Mouse (Mus musculus): Measurements from ENCODE around the gene Sult4a1. TPM values are rescaled to one million over a fixed set of nuclear protein-coding genes. Genes with fewer than 3 reads are reported as not detected.

Gene Sult4a1
- total and polyA plus RNA-seq, 2 experiments from 2014 or later = 155 to 248 TPM

DNA sequence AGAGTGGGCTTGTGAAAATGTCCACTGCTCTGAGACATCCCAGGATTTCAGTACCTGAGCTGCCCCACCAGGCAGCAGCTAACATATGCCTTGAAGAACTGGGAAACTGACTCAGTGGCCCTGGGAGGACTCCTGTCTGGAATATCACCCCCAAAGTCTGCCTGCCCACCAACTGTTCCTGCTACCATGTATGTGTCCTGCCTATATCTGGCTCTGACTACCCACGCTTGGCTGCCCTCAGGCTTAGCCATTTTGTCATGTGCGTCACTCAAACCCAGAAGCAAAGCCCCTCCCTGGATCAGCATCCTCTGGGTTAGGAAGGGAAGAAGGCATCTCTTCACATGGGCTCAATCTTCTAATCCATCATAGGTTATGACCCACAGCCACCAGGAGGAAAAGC, 26.0 kb downstream of the Sult4a1 start:
- Histone ChIP-seq H3K4me1 (ENCODE audit: insufficient read depth, low read length) (no peaks in the 10 kb centered on the region), H3K27ac (no peak overlapping the region), H3K27me3 (ENCODE audit: insufficient read depth, low read length) (no peaks in the 10 kb centered on the region), H3K9me3 (ENCODE audit: low read length) (no peaks in the 10 kb centered on the region), H3K4me2 (ENCODE audit: low read depth, low read length) (no peak overlapping the region), H3K4me3 (ENCODE audit: low read length) (no peak overlapping the region), H3K36me3 (ENCODE audit: insufficient read depth, low read length) (peaks cover 14% of the 10 kb centered on the region; the same call in 1 of the 2 replicates), H3K9ac (replicated peaks; ENCODE audit: low read length) (no peak overlapping the region)
- WGBS = 86% methylated on average over 2 of the region's 2 CpGs
- no peak for TF ChIP-seq CTCF (IDR thresholded peaks at IDR 0.05; ENCODE audit: low read depth)
- ATAC-seq (no peak), DNase-seq (ENCODE audit: low spot score) (no peak)

DNA sequence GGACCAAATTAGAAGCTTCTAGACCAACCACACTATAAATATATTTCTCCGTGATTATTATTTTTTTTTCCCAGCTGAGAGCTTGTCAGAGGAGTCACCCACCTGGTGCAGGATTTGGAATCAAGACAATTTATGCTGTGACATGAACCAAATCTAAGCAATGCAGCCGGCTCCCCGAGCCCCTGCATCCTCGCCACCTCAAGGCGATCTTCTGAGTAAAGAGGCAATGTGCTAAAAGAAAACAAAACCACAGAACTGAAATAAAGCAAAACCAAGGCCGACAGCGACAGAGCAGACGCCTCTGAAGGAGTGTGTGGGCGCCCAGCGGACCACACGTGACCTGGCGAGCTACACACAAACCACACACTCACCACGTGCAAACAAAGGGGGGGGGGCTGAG, 26.9 kb downstream of the Sult4a1 start:
- Histone ChIP-seq H3K4me1 (ENCODE audit: insufficient read depth, low read length) (no peaks in the 10 kb centered on the region), H3K27ac (no peak overlapping the region), H3K9ac (replicated peaks; ENCODE audit: low read length) (no peak overlapping the region), H3K4me2 (ENCODE audit: low read depth, low read length) (no peak overlapping the region), H3K4me3 (ENCODE audit: low read length) (no peak overlapping the region), H3K9me3 (ENCODE audit: low read length) (no peaks in the 10 kb centered on the region), H3K36me3 (ENCODE audit: insufficient read depth, low read length) (peaks cover 14% of the 10 kb centered on the region; the same call in 1 of the 2 replicates), H3K27me3 (ENCODE audit: insufficient read depth, low read length) (no peaks in the 10 kb centered on the region)
- ATAC-seq (no peak), DNase-seq (ENCODE audit: low spot score) (no peak)
- no peak for TF ChIP-seq CTCF (IDR thresholded peaks at IDR 0.05; ENCODE audit: low read depth)
- WGBS = 69% methylated on average over 13 of the region's 13 CpGs

DNA sequence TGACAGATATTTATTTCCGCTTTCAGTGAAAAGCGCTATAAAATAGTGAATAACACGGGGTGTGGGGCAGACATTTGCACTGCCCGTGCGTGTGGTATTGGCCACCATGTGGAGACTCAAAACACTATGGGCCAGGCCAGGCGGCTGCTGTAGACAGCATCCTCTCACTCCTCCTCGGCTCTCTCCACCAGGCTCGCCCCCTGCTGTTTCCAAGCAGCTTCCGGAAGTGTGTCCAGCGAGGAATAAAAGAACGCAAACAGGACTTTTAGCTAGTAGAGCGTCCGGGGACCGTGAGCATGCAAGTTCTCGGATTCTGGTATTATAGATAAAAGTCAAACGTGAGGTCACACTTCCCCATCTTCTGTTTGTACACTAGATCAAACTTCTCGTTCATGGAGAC, 28.4 kb downstream of the Sult4a1 start:
- no peaks in the 10 kb centered on the region for H3K27me3 ChIP-seq (ENCODE audit: insufficient read depth, low read length)
- ATAC-seq = no peak

DNA sequence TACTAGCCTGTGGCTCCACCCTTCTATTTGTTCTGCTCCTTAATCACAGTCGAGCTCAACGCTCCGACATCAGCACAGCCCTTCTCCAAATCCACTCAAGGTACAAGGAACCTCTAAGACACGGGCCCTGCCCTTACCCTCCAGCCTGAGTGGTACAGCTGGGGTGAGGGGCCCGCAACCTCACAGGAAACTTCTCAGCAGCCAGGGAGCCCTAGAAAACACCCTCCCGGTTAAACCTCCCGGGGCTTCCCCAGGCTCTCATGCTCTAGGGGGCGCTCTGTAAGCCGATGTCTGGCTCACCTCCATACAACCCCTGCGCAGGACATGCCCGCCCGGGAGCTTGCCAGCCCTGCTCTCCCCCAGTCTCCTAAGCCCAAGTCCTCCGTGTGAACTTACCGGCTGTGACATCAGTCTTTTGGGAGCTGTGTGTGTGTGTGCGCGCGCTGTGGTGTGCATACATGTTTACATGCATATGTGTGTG, 30.8 kb downstream of the Sult4a1 start:
- H3K4me1 ChIP-seq (ENCODE audit: insufficient read depth, low read length) = no peaks in the 10 kb centered on the region
- no peak for ATAC-seq
- H3K36me3 ChIP-seq (ENCODE audit: insufficient read depth, low read length) = peaks cover 11% of the 10 kb centered on the region; the same call in 1 of the 2 replicates
- H3K4me3 ChIP-seq (ENCODE audit: low read length) = no peak overlapping the region
- TF ChIP-seq CTCF (IDR thresholded peaks at IDR 0.05; ENCODE audit: low read depth) = peak; percentile 38
- DNase-seq (ENCODE audit: low spot score) = peak; percentile 55
- H3K27me3 ChIP-seq (ENCODE audit: insufficient read depth, low read length) = no peaks in the 10 kb centered on the region
- WGBS = 15% methylated on average over 17 of the region's 17 CpGs
- no peak overlapping the region for H3K9ac ChIP-seq (replicated peaks; ENCODE audit: low read length)
- H3K4me2 ChIP-seq (ENCODE audit: low read depth, low read length) = peak overlapping the region; percentile 7; the same call in 1 of the 2 replicates
- H3K9me3 ChIP-seq (ENCODE audit: low read length) = no peaks in the 10 kb centered on the region
- no peak overlapping the region for H3K27ac ChIP-seq

More for the DNA sequence above, 28.4 kb downstream of the Sult4a1 start:
- no peak for DNase-seq (ENCODE audit: low spot score)
- no peaks in the 10 kb centered on the region for H3K9me3 ChIP-seq (ENCODE audit: low read length)
- no peak overlapping the region for H3K4me3 ChIP-seq (ENCODE audit: low read length)
- no peaks in the 10 kb centered on the region for H3K4me1 ChIP-seq (ENCODE audit: insufficient read depth, low read length)
- H3K36me3 ChIP-seq (ENCODE audit: insufficient read depth, low read length) = peaks cover 14% of the 10 kb centered on the region; the same call in 1 of the 2 replicates
- H3K9ac ChIP-seq (replicated peaks; ENCODE audit: low read length) = no peak overlapping the region
- no peak for TF ChIP-seq CTCF (IDR thresholded peaks at IDR 0.05; ENCODE audit: low read depth)
- H3K4me2 ChIP-seq (ENCODE audit: low read depth, low read length) = no peak overlapping the region
- 56% methylated on average over 17 of the region's 17 CpGs for WGBS
- no peak overlapping the region for H3K27ac ChIP-seq

DNA sequence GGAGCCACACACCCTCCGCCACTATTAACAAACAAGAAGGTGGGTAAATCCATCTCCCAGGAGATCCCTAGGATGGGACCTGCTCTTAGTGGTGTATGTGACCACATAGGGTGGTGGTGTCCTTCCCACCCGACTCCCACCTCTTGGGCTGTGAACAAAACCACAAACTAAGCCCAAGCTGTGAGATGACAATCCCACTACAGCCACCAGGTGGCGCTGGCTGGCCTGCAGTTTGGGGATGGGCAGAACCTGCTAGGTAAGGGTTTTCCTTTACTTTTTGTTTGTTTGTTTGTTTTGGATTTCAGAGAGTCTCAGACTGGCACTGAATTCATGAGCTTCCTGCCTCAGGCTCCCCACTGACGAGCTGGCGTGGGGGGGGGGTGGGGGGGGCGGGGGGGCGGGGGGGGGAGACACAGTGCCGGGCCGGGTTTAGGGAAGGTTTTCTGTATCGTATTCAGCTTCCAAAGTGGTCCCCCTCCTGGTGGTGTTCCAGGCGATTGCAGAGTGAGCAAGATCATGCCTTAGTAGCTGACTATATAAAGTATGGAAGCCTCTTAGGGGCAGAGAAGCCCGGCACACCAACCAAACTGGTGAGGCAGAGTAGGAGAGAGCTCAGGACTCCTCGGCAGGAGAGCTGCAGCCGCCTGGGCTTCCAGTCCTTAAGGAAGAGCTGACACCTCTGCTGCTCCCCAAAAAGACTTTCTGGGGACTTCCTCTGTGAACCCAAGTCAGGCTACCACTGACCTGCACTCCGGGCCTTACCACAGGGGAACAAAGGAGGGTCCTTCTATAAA, 31.4 kb downstream of the Sult4a1 start:
- Histone ChIP-seq H3K4me2 (ENCODE audit: low read depth, low read length) (peak overlapping the region; percentile 7; the same call in 1 of the 2 replicates), H3K4me3 (ENCODE audit: low read length) (no peak overlapping the region), H3K27me3 (ENCODE audit: insufficient read depth, low read length) (no peaks in the 10 kb centered on the region), H3K36me3 (ENCODE audit: insufficient read depth, low read length) (peaks cover 10% of the 10 kb centered on the region; the same call in 1 of the 2 replicates), H3K9me3 (ENCODE audit: low read length) (no peaks in the 10 kb centered on the region), H3K4me1 (ENCODE audit: insufficient read depth, low read length) (no peaks in the 10 kb centered on the region), H3K27ac (no peak overlapping the region), H3K9ac (replicated peaks; ENCODE audit: low read length) (no peak overlapping the region)
- peak; percentile 85 for DNase-seq (ENCODE audit: low spot score)
- ATAC-seq = peak; percentile 18
- TF ChIP-seq CTCF (IDR thresholded peaks at IDR 0.05; ENCODE audit: low read depth) = peak; percentile 97
- 8% methylated on average over 15 of the region's 15 CpGs for WGBS

DNA sequence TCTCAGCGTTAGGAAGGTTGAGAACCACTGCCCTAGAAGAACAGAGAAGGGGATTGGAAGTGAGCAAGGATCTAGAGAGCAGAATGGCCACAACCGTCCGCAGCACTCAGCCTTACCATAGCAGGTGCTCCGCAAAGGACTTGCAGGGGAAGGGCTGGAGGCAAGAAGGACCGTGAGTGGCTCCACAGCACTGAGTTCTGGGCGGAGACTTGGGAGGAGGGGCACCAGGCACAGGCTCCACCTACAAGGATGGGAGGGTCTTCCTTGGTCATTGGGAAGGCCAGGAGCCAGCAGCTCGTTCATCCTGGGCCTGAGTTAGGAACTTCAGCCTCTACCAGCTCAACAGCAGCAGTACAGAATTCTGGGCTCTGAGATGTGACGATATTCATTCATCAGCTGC, 32.5 kb downstream of the Sult4a1 start:
- Histone ChIP-seq H3K4me2 (ENCODE audit: low read depth, low read length) (no peak overlapping the region), H3K36me3 (ENCODE audit: insufficient read depth, low read length) (peaks cover 10% of the 10 kb centered on the region; the same call in 1 of the 2 replicates), H3K4me3 (ENCODE audit: low read length) (no peak overlapping the region), H3K27me3 (ENCODE audit: insufficient read depth, low read length) (no peaks in the 10 kb centered on the region), H3K27ac (no peak overlapping the region), H3K9ac (replicated peaks; ENCODE audit: low read length) (no peak overlapping the region), H3K9me3 (ENCODE audit: low read length) (no peaks in the 10 kb centered on the region), H3K4me1 (ENCODE audit: insufficient read depth, low read length) (peaks cover 5% of the 10 kb centered on the region; the same call in 1 of the 2 replicates)
- no peak for TF ChIP-seq CTCF (IDR thresholded peaks at IDR 0.05; ENCODE audit: low read depth)
- DNase-seq (ENCODE audit: low spot score) (peak; percentile 46), ATAC-seq (peak; percentile 33)
- WGBS = 24% methylated on average over 8 of the region's 8 CpGs

DNA sequence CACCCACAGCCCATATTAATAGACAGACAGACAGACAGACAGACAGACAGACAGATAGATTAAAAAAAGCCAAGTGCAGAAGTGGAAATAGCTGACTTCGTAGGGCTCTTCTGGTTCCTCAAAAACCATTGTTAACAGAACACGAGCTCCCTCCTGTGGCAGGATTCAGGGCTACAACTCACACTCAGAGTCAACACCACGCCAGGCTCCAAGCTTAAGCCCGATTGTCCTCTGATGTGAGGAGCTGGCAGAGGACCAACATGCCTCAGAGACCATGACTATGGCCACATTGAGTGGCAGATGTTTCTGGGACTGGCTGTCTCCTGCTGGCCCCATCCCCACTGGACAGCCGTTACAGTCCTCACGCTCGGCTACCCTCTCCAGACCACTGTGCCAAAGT, 33.3 kb downstream of the Sult4a1 start:
- Histone ChIP-seq H3K4me2 (ENCODE audit: low read depth, low read length) (no peak overlapping the region), H3K9ac (replicated peaks; ENCODE audit: low read length) (no peak overlapping the region), H3K9me3 (ENCODE audit: low read length) (no peaks in the 10 kb centered on the region), H3K27me3 (ENCODE audit: insufficient read depth, low read length) (no peaks in the 10 kb centered on the region), H3K4me3 (ENCODE audit: low read length) (no peak overlapping the region), H3K4me1 (ENCODE audit: insufficient read depth, low read length) (peaks cover 5% of the 10 kb centered on the region; the same call in 1 of the 2 replicates), H3K27ac (no peak overlapping the region), H3K36me3 (ENCODE audit: insufficient read depth, low read length) (peaks cover 10% of the 10 kb centered on the region; the same call in 1 of the 2 replicates)
- 10% methylated on average over 7 of the region's 7 CpGs for WGBS
- TF ChIP-seq CTCF (IDR thresholded peaks at IDR 0.05; ENCODE audit: low read depth) = peak; percentile 86
- peak; percentile 73 for ATAC-seq
- DNase-seq (ENCODE audit: low spot score) = peak; percentile 96

All from hindbrain, postnatal 0 days (tissue).